Mouse (Mus musculus) embryonic fibroblast, embryonic 13.5 days (primary cell): ENCODE data around the gene Jpt2.
A peak's percentile ranks its signal among the peaks of the same experiment; 100 is the strongest.
"Not testable (repeated sequence)": the region's sequence is repeated elsewhere in the genome, so short reads cannot be mapped to it uniquely, and the experiment has no call there.

Experiments
- CTCF ChIP-seq: IDR thresholded peaks from 2 replicates; pipeline ENCODE4 v1.5.1; 2011; ENCODE audit warnings: mild to moderate bottlenecking, control low read depth, low read length, moderate library complexity, borderline replicate concordance; ENCODE audit not compliant: insufficient read depth
- POLR2A ChIP-seq: IDR thresholded peaks from 2 replicates; pipeline ENCODE4 v1.6.1; 2011; ENCODE audit warnings: low read depth, mild to moderate bottlenecking, control low read depth, low read length, moderate library complexity

- TF ChIP-seq CTCF = 0 out of 2 replicates have a peak, but pooled peaks have one; percentile 4
- TF ChIP-seq POLR2A = not testable (repeated sequence)
These were observed 18.0 kb downstream of the Jpt2 start for GRCm38 (mm10) chr17:24942453-24942852.
